Mouse (Mus musculus) heart, adult 2 months (tissue): ENCODE measurements around the gene Pcdh7.

Experiments
- CTCF ChIP-seq: fragments of 200-600 bp; IDR thresholded peaks from 2 replicates; pipeline ENCODE4 v1.8.1; 2022; ENCODE audit warnings: antibody characterized with exemption, mild to moderate bottlenecking, moderate library complexity
- POLR2A ChIP-seq: fragments of 200-500 bp; IDR thresholded peaks from 2 replicates; pipeline ENCODE4 v1.6.1; 2011; ENCODE audit warnings: mild to moderate bottlenecking, low read depth, low read length, control low read depth; ENCODE audit not compliant: insufficient read depth

- TF ChIP-seq POLR2A (no peak), CTCF (no peak)
Measured at GRCm38 (mm10) chr5:57847500-57847899, 129.7 kb downstream of the Pcdh7 start.
